Mouse (Mus musculus): Measurements from ENCODE around the gene Rpl36.
"Not testable (repeated sequence)": the region's sequence is repeated elsewhere in the genome, so short reads cannot be mapped to it uniquely, and the experiment has no call there.

GRCm38 (mm10) chr17:56613893-56614292 lies 677 bp downstream of the Rpl36 start:
- not testable (repeated sequence) for TF ChIP-seq CTCF, EP300 (IDR thresholded peaks at IDR 0.05; ENCODE audit: low read depth)

Measured in liver, embryonic 14.5 days (tissue).